Mouse (Mus musculus) cerebellum, adult 9-10 months (tissue): Measurements from ENCODE around the gene Bub1b.
A peak's percentile ranks its signal among the peaks of the same experiment; 100 is the strongest.

ENCODE experiments used
- DNase-seq: peaks from one replicate; pipeline ENCODE4 v3.0.0; 2022

The Bub1b gene

DNA sequence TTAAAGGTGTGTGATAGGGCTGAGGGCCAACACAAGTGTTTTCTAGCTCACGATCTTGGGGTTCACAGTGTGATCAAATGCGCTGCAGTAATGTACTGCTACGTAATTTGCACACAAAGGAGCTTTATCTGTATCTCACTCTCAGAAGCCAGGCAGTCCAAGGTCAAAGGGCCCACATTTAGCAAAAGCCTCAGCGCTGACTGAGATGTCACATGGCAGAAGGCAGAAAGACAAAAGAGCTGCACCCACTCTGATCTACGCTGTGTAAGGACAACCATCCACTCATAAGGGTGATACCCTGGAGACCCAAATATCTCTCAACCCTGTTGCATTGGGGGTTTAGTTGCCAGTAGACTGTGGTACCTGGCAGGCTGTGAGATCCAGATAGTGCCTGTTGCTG is 69.2 kb downstream of the Bub1b start:
- DNase-seq: no peak

DNA sequence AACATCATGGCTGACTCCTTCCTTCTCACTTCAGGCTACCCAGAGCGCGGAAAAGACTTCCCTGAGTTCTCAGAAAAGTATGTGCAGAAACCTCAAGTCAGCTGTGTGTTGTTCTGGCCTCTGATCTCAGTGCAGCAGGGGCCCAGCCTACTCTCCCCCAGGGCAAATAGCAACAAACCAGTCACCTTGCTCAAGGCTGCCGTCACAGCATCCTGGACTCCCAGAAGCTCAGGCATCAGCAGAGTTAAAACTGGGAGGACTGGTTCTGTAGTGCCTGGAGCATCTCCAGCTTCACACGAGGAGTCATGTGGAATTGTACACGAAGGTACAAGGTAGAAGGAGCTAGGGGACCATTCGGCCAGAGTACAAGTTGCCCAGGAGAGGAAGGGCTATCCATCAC is 71.2 kb downstream of the Bub1b start:
- no peak for DNase-seq

DNA sequence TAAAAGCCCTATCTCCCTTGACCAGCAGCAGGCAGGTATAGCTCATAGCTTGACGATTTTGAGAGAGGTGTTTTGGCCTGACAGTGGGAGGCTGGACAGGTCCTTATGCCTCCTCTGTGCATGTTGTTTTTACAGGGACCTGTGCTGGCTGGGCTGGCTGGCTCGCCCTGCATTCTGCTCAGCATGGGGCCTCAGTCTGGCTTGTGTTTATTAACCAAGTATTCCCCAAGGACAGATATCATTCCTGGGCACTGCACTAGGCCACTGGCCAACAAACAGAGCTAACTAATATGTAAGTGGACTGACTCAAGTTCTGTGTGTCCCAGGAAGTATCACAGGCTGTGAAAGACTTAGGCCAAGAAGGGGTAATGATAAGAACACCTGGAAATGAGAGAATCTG is 71.8 kb downstream of the Bub1b start:
- no peak for DNase-seq

DNA sequence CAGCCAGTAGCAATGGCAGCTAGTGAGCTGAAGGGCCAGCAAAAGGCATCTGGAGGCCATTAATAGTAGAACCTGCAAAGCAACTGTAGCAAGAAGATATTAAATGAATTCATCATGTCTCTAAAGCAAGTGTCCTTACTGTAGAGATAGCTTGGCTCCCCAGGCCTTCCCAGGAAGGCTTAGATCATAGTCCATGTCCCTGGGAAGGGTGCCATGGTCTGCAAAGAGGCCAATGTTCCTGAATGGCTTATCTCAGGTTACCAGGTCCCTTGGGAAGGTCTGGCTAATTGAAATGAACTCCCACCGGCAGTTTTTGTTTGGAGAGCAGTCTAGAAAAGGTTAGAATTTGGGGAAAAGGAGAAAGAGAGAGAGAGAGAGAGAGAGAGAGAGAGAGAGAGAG is 73.7 kb downstream of the Bub1b start:
- DNase-seq: no peak

DNA sequence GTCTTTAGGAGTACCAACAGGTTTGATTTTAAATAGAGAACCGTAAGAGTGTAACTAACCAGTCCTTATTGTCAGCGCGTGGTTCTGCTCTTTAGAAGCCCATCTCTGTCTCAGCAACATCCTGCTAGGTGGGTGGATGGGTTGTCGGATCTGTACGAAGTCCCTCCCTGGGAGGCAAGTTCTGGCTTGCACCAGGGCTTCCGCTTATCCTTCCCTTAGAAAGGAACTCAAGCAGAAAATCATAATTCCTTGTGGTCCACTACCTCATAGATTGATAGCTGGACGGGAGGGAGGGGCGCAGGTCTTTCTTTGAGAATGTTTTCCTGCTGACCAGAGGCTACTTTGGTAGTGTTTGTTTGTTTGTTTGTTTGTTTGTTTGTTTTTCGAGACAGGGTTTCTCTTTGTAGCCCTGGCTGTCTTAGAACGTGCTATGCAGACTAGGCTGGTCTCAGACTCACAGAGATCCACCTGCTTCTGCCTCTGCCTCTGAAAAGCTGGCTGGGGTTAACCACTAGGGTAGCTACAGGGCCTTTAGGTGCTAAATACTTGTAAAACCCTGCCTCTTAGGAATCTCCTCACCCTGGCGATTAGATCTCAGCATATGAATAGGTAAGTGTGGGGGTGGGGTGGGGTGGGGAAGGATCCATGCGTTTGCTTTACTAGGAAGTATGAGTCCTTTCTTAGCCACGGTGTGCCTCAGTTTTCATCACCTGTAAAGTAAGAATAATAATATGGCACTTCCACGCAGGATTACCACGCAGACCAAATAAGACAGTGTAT is 75.9 kb downstream of the Bub1b start:
- DNase-seq: no peak

DNA sequence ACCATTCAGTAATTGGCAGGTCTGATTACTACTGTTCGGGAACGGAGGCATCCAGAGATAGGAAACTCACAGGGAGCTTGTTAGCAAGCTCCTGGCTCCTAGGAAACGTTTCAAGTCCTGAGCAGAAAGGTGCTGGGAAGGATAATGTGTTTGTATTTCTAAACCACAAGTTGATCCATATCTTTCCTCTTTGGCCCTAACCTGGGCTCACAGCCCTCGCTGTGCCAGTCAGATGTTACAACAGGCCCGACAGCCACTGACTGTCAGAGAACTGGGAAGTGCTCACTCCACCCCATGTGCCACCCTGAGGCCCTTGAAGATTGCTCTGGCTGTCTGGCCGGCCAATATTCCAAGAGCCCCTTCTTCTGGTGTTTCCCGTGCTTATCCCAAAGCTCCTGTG is 76.5 kb downstream of the Bub1b start:
- DNase-seq: no peak

DNA sequence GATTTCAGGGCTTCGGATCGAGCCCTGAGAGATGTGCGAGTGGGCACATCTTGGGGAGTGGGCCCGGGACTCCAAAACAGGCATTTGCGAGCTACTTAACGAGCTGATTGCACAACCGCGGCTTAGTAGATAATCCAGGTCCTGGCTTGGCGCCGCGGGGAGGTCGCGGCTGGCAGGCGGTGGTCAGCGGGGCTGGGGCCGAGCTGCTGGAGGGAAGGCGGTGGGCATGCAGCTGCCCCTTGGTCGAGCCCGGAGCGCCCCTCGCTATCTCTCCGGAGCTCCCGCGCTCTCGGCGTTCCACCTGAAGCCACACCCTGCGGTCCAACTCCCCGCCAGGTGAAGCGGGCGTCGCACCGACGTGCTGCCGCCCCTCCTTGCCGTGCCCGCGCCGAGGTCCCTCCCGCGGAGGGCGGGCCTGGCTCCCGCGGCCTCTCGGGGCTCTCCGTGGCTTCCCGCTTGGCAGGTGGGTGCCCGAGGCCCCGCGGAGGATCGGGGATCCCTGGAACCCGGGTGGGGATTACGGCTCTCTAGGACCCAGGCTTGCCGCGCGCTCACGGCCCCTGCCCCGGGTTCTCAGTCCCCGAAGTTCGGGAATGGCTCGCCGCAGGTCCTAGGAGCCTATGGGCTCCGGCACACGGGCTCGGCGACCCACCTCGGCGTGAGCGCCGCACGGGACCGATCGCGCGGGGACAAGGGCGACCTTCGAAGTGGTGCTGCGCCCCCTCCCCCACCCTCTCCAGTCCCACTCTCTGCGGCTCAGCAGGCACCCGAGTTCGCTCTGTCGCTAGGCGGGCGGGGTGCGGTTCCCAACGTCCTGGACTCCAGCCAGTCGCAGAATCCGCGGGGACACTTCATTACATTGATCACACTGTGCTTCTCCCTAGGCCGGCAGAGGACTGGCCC is 79.1 kb downstream of the Bub1b start:
- DNase-seq: no peak

DNA sequence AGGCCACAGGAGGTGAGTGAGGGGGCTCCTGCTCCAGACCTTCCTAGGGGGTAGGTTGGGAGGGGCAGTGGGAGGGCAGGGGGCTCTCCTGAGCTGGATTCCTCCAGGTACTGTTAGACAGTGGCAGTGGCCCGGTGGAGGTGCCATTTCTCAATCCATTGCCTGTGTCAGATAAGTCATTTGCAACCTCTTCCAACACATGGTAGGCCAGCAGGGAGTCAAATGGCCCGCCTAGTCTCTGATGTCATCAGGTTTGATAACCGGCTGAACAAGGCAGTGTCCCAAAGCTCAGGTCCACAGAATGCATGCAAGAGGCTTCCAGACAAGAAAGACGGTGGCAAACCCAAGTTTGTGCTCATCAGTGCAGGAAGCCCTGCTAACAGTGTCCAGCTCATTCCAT is 79.8 kb downstream of the Bub1b start:
- DNase-seq: peak; percentile 68

DNA sequence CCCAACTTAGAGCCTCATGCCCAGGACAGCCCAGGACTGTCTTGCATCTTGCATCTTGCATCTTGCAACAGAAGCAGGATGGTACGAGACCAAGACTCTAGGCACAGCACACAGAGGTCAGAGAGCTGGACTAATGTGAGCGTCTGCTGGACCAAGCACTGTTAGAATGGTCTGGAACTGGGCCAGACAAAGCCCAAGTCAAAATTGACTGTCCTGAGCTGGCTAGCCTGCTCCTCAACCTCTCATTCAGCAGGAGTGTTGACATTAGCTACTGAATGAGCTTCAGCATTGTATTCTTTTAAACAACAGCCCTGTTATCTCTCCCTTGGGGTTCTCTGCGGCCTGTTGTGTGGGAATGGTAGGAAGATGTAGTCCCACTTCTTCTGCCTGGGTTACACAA is 81.6 kb downstream of the Bub1b start:
- no peak for DNase-seq

DNA sequence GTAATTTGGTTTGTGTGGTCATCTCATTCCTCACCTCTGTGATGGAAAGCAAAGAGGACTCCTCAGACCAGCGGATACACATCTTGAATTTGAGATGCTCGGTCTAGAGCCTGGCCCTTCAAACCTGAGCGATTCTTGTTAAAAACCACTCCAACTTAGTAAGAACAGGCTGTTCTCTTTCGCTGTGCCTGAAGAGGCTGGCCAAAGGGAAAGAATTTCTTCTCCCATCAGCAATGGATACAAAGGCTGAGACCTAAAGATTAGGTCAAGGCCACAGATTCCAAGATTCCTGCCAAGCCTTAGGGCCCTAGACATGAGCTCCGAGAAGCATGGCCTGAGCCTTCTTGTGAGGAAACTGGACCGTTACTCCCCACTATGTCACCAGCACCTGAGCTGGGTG is 82.9 kb downstream of the Bub1b start:
- no peak for DNase-seq

DNA sequence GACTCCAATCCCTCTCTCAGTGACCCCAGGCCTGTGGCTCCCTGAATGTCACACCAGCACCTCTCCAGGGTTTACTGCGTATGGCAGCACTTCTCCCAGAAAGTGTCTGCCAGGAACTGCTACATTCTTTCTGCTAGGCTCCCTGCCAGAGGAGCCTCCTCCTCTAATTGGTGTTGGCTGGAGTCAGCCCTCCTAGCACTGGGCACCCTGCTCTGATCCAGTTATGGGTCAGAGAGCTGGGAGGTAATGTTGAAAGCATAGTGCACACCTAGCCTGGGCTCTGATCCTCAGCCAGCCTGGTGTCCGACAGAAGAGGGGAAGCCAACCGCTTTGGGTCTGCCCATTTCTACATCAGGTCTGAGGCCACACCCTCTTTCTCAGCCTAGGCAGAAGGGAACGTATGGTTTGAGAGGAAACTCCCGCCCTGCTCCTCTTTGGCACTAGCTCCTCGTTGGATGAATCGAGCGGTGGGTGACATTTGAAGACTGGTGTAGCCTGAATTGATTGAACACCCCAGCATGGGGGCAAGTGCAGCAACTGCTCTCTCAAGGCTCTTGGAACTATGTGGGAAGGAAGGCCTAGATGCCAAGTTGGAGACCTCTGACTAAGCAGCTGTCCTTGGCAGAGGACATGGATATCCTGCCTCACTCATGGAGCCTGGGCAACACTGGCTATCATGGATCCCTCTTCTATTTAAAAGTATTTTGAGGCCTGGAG is 84.7 kb downstream of the Bub1b start:
- no peak for DNase-seq

DNA sequence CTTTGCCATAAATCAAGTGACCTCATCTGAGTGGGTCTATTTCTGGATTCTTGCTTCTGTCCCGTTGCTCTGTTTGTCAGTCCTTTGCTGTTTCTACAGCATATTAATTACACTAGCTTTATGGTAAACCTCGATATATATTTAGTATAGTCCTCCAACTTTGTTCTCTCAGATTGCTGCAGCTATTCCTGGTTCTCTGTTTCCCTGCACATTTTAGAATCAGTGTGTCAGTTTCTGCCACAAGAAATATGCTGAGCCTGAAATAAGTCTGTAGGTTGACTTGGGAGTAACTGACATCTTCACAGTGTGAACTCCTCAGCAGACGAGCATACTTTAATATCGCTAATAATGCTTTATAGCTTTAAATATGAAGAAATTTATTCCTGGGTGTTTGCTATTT is 87.1 kb downstream of the Bub1b start:
- no peak for DNase-seq

DNA sequence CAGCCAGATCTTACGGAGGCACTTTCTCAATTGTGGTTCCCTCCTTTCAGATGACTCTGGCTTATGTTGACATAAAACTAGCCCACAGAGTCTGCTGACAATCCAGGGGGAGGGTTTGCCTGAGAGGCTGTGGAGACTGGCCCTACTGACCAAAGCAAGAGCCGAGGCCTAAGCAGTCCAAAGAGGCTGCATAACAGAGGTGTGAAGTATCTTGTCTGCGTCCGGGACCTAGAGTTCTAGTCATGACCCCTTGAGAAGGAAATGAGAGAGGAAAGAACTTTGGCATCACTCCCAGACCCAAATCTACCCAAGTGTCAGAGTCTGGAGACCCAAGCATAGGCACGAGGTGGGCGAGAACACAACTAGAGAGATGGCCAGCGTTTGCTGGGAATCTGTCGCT is 88.7 kb downstream of the Bub1b start:
- DNase-seq: no peak

DNA sequence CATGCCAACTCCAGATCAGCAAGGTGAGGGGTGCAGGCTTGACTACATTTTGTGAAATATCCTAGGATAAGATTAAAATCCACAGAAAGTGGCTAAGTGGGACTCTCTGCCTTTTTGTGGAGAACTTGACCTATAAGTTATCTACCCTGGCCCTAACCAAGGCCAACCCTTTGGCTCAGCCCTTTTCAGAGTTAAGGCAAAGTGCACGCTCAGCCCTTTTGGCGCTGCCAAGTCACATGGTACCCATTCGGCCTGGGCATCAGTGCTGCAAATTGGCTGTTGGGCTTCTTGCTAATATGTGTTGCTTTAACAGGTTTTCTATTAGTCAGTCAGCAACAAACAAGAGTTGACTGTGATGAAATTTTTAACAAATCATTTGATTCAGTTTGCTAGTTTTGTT is 89.8 kb downstream of the Bub1b start:
- DNase-seq: no peak

DNA sequence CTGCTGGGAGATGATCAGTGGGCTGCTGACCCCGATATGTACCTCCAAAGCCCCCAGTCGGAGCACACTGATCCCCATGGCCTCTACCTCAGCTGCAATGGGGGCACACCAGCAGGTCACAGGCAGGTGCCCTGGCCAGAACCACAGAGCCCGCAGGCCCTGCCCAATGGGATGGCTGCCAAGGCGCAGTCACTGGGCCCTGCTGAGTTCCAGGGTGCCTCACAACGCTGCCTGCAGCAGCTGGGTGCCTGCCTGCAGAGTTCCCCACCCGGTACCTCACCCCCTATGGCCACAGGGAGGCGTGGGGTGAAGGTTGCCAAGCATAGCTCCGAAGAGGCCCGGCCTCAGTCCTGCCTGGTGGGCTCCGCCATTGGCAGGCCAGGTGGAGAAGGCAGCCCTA is 91.9 kb downstream of the Bub1b start:
- DNase-seq: no peak
